Mouse (Mus musculus) hematopoietic stem cell, adult 5-6 weeks (primary cell): ENCODE data around the gene Zdhhc5. TPM values are rescaled to one million over a fixed set of nuclear protein-coding genes. Genes with fewer than 3 reads are reported as not detected.
A peak's percentile ranks its signal among the peaks of the same experiment; 100 is the strongest.

Experiments
- ATAC-seq, 2 experiments: fragments of 125-278 bp in 1 of 2; replicated peaks in 1 of 2; 2 replicates each; pipeline ENCODE4 v1.8.0; 2016 to 2017; ENCODE audit warnings: inconsistent platforms in 2 of 2, mild to moderate bottlenecking in 2 of 2, moderate number of reproducible peaks in 2 of 2, low read depth in 1 of 2, moderate TSS enrichment in 1 of 2; ENCODE audit not compliant: low FRiP score in 2 of 2, poor library complexity in 2 of 2, severe bottlenecking in 2 of 2, insufficient read depth in 1 of 2, low TSS enrichment in 1 of 2
- total RNA-seq: library from RNA; stranded (forward); fragments of 172-1452, 232-1000 nt; gene quantifications from 2 replicates; pipeline ENCODE4 v1.2.3, GENCODE M21; 2017

Zdhhc5 gene
- 30.1 and 33.2 TPM in 2 replicates for total RNA-seq

DNA sequence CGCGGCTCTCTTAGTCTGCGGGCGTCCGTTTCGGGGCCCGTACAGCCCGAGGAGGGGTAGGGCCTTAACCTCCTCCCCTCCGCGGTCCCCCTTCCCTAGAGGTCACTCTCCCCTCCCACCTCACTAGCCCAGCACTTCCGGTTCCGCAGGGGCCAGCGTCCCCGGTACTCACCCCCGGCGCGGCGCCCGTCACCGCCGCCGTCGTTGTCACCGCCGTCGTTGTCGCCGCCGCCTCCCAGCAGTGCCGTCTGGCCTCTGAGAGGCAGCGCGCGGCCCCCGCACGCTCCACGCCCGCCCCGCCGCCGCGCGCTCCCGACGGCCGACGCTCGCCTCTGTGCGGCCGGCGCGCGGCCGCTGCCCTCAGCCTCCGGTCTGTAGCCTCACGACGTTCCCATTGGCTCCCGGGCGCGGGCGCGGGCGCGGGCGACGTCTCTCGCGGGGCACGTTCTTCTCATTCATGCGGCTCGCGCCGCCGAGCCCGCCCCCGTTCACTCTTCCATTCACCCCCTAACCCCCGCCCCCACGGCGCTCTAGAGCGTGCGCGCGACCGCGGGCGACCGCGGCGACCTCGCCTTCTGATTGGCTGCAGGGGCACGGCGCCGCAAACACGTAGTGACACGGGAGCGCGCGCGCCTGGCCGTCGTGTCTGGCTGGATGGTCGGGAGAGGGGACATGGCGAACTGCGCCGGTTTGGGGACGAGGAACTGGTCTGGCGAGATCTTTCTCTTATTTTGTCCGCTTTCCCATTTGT, at the start of gene Zdhhc5:
Zdhhc5 (minus strand) TSS at position 370 of the 751 bp plus-strand sequence.
- peak; percentile 82 to 88 for ATAC-seq

DNA sequence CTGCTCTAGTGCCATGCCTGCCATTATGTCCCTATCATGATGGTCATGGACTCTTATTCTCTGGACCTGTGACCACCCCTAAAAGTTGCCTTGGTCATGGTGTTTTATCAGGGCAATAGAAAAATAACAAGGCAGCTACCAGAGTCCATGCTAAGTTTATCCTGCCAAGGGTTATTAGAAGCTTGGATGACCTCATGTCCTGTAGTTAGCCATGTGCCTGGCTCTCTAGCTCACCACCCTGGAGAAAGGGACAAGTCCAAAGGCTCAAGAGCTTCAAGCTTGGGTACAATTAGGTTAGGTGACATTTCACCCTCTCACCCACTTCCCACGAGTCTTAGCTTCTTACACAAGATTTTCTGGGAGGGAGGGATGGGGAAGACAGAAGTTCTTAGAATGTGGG, 47.8 kb upstream of the Zdhhc5 start:
- ATAC-seq: no peak

DNA sequence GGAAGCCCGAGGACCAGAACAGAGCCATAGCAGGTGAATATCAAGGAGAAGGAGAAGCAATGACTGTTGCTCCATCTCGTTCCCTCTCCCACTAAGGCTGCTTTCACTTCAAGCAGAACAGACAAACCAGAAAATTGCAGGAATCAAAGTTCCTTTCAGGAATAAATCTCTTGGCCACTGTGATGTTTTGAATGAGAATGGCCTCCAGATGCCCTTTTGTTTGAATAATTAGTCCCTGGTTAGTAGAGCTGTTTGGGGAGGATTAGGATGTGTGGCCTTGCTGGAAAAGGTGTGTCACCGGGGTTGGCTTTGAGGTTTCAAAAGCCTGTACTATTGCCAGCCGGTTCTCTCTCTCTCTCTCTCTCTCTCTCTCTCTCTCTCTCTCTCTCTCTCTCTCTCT, 47.3 kb upstream of the Zdhhc5 start:
- ATAC-seq: no peak

DNA sequence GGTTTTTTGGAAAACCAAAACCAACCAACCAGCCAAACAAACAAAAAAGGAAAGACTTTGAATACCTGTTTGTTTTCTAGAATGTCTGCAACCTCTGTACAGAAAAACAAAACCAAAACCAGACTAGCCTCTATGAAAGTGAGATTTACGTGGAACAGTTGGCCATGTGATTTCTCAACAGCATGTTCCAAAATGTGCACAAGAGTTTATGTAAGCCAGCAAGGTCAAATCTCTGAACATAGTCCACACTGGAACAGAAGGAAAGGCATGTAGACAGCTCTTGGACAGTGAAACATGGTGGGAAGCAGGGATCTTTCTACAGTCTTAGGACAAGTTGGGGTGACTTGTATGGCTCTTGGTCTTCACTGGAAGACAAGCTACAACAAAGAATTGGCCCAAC, 46.9 kb upstream of the Zdhhc5 start:
- no peak for ATAC-seq

DNA sequence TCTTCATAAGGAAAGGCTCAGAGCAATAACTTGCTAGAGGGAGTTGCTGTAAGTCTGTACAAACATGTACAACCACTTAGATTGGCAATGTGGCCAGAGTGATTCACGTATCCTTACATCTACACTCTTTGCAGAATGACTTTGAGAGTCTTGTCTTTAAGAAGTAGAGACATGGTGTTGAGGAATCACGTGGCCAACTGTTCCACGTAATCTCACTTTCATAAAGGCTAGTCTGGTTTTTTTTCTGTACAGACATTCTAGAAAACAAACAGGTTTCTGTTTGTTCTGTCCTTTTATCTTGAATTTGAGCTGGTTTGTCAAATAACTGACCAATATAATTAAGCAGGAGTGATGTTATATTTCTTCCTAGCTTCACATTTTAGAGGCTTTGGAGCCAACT, 46.3 kb upstream of the Zdhhc5 start:
- no peak for ATAC-seq

DNA sequence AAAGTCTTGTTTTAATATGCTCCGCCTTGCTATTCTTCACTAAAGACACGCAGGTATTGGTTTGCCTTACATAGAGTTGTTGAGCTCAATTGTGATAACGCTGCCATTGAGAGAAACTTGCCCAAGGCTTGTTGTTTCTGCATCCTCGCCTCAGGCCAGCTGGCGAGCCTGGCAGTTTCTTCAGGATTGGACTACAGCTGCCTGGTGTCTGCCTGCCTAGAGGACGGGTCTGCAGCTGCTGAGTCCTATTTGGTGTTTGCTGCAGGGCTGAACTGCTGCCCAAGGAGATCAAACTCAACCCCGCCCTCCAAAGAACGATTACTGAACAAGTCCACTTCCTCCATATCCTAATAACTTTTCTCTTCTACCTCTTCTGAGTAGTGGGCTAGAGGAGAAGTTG, 45.8 kb upstream of the Zdhhc5 start:
- ATAC-seq: no peak

DNA sequence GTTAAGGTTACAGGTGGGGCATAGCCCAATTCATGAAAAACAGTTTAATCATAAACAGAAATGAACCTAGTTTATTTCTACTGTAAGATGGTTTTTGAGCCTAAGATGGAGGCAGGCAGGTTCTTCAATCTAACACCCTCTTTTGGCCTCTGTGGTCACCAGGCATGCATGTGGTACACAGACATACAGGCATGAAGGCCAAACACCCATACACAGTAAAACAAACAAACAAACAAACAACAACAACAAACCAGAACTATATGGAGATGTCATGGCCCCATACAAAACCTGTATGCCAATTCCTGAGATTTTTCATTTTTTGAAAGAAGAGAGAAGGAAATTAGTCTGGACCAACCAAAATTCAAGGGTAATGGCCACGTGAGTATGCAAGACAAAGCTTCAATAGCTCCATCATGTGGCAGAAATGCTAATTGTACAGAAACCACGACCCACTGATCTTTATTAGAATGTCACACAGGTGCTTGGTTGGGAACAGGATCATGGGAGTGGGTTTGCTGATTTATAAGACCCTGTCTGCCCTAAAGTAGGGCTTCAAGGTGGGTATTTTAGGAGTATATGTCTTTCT, 43.7 kb upstream of the Zdhhc5 start:
- peak; percentile 88 to 91 for ATAC-seq

DNA sequence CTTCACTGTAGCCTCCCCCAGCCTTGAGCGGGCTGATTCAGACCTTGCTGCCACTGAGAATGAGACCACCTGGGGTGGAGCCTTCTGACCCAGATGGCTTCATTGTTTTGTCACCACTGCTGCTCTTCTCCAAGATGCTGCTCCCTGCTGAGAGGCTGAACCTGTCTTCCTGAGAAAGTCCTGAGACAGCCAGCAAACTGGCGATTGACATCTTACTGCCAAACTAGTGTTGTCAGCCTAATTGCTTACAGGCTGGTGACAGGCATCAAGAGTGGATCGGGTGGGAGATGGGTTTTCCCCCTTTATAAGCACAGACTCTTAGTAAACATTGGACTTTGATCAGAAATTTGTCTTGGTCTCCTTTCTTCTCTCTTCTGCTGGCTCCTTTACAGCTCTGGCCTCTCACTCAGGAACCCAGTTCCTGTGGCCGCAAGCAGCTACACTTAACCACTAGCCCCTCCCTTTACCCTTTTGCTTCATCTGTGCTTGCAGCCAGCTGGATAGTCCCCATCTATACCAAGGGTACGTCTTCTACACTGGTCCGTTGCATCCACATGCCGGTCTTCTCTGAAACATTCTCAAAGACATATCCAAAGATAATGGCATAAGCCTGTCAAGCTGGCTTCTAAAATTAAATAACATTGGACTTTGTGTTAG, 42.2 kb upstream of the Zdhhc5 start:
- ATAC-seq: peak in 1 of 2 experiments; percentile 60; a peak in 1 of 4 replicates

DNA sequence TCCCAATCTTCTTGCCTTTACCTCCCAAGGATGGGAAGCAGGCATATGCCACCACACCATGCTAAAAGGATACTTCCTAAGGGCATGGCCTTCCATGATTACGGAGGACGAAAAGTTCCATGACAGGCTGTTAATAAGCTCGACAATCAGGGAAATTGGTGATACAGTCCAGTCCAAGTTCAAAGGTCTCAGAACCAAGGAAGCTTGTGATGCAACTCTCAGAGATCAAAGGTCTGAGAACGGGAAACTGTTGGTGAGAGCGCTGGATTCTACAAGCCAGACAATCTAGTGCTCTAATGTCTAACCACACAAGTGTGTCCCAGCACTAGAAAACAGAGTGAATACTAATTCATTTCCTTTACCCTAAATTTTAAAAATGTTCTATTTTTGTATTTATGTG, 41.3 kb upstream of the Zdhhc5 start:
- ATAC-seq: no peak

DNA sequence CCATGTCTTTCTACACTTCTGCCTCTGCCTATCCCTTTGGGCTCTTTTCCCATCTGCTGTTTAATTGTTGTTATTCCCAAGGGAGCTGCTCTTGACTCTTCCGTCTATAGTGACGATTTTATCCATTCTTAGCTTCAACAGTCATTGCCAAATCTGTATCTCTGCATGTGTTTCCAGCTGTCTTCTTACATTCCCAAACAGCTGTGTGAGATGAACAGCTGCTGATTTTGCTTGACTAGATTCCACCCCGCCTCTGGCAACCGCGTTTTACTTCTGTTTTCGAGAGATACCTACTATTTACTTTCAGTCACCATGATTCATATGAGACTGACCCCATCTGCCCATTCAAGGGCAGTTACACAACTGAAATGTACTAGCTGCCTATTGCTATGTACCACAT, 35.1 kb upstream of the Zdhhc5 start:
- no peak for ATAC-seq

DNA sequence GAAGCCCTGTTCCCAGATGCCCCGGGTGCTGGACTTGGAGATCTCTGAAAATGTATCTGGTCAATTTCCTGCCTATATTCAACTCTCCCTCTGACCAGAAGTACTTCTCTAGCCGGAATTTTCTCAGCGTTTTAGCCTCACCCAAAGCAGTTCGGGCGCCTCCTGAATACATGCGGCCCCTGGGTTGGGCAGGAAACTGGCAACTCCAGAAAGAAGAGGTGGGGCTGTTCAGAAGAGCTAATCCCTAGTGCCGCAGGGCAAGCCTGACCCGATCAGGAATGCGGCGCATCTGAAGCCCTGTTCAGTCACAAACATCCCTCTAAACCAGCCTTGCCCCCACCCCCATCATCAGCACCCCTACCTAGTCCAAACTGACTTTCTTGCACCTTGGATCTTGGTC, 29.1 kb upstream of the Zdhhc5 start:
- ATAC-seq: no peak

DNA sequence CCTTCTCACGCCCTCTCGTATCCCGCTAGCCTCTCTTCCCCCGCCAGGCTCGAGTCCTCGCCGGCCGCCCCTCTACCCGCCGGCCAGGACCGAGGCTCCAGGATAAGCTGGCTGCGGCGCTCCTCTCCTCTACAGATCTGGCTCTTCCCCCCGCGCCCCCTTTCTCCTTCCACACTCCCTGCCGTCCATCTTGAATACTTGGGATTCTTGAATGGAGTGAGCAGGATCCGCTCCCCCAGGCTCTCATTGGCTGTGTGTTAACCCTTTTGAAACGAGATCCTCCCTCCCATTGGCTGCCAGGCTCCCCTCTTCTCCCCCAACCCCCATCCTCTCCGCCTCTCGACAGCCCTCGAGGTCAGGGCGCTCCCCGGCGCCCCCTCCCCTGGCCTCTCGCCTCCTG, 28.6 kb upstream of the Zdhhc5 start, which contains the start of gene Gm19426:
Gm19426 (minus strand) TSS at position 95 of the 400 bp plus-strand sequence.
- peak; percentile 78 to 84 for ATAC-seq

DNA sequence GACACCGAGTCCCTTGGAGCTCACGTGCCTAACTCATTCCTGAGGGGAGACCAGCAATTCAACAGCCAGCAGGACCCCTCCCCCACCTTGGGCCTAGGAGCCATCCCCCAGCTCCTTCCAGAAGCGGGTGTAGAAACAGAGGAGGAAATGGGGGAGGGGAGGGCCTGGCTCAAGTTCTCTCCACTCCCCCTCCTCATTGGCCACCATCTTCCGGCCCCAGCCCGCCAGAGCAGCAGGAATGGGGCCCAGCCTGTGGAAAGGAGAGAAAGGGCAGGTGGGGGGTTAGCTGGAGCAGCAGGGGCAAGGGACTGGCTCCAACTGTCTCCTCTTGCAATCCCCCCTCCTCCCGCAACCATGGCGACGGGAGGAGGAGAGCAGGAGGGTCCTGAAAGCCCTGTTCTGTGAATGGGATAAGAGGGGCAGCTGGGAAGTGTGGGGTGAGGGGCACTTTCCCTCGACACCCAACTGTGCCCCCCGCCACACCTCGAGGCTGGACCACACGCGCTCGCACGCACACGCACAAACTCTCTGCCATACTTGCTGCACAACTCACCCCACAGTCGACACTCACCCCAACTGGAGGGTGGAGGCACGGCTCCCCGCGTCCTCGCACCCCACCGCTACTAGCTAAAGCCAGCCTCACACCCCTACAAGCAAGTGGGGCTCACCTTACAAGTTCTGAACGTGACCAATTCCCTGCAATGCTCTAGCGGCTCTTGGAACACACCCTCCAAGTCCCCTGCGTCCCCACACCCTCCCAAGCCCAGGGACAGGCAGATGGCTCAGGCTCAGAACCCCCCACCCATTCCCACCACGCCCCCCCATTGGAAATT, 27.7 kb upstream of the Zdhhc5 start:
- peak; percentile 13 to 40; a peak in 2 of 4 replicates for ATAC-seq

DNA sequence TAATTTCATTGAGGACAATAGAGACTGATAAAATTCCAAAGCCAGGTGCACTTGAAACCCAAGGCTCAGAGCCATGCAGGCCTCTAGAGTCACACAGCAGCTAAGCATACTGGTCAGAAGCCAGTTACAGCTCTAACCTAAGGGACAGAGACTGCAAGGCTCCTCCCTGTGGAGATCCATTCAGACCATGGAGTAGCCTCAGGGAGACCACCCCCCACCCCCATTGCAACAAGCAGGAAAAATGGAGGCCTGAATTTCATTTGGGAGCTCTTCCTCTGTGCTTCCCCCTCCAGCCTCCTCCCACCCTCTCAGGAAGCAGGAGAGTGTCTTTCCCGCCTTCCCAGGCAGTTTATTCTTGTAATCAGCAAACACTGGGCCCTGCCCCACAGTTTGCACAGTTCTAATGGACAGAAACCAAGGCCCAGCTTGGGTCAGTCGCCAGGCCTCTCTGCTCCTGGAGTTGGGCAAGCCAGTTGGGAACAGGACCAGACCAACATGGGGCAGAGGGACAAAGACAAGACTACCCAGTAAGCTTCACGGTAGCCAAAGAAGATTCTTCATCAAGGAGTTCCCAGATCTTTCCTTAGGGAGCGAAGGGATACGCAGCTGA, 27.0 kb upstream of the Zdhhc5 start:
- no peak for ATAC-seq

DNA sequence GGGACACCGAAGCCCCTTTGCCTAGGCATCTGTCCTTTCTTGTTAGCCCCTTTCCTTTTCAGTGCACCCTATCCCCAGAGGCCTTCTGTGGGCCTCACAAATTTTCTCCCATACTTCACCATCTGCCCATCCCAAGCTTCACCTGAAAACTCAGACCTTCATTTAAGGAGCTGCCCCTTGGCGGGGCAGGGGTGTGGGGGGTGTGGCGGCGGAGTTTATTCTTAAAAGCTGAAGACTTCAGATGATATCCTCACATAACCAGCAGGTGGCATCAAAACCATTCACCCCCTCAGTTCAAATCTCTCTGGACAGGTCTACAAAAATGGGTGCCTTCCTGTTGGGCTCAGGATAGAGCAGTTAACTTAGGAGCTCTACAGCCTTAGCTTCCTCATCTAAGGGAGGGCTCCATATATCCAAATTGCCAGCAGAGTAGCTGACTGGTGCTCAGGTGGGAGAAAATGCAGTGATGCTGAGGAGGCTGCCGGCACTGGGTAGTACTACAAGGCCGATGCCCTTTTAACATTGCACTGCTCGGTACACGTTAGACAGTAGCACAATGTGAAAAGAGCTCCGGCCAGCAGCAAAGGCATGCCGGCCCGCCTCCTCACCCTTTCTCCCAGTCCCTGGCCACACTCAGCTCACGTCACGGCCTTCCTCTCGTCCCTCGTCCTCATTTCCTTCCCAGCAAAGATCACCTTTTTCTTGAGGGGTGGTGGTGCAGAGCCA, 25.8 kb upstream of the Zdhhc5 start:
- ATAC-seq: peak; percentile 21 to 29; a peak in 1 of 4 replicates

DNA sequence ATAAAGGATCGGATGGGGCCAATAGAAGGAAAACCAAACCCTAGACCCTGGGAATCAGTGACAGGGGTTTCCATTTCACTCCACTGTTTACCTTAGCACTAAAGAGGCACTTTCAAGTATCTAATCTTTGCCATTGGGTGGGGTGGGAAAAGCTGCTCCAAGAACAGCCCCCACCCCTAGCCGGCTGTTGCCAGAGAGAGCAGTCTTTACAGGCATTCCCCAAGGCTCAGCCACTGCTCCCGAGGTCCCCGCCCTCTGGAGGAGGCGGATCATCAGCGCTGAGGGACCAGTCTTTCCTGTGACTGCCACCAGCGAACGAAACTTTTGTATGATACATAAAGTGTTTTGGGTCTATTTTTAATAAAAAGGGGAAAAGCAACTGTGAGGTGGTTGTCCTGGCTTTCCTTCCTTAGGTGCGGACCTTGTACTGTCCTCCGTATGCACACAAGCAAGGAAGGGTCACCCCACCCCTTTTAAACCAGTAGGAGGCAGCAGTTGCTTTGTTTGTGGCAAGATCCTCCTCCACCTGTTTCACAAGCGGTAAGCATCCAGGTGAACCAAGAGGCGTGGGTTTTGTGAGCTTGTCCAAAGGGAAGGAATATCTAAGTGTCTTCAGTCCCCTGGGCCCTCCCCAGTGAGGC, 23.4 kb upstream of the Zdhhc5 start:
- no peak for ATAC-seq
